Mouse (Mus musculus): Measurements from ENCODE around the gene Il16. TPM values are rescaled to one million over a fixed set of nuclear protein-coding genes. Genes with fewer than 3 reads are reported as not detected.

The Il16 gene
- polyA plus RNA-seq (2017; shearing (Covaris generic)), result 100 to 1,000 TPM; 307 to 504 TPM

DNA sequence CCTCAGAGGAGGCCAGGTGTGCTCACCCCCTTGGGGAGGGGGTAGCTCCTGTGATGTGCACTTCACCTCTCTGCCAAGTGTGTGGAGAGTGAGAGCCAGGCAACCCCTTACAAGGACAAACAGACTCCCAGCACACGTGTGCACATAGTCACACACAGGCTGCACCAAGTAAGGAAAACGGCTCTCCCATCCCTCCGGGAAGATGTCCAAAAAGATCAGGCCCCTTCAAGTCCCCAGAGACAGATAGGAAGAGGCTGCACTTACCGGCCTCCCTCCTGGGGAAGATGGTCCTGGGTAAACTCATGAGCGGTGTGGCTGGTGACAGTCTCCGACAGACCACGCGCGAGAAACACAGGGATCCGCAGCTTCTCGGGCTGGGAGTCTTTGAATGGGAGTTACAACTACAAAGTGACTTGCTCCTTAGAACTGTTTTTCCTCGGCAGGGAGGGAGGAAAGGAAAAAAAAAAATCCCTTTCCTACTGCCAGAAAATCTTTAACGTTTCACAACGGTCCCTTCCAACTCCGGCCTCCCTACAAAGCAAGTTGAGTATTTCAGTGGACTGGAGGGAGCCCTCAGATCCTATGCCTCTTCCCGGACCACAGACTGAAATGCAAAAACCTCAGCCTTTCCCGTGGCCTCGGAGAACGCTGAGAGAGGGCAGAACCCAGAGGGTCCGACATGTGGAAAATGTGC is at the start of gene Il16:
TSS of gene Il16 (minus strand) at position 314 of the 694 bp plus-strand sequence.
- no peak for ATAC-seq

DNA sequence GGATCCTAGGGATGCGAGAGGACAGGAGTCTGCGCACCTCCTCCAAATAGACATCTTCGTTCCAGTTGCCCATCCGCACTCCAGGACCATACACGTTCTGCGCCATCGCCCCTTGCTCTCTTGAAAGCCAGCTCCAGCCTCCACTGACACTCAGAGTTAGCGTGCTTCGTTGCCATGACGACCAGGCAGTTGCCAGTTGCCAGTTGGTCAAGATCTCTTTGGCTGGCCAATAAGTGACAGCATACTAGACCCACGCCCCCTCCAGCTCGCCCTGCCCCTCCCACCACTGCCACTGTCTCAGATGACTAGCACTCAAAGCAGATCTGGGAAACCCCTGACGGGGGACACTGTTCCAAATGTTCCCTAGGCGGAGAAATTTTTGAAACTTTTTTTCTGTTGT is 49.2 kb upstream of the Il16 start, which contains the start of gene Cfap161:
TSS of gene Cfap161 (minus strand) at position 176 of the 400 bp plus-strand sequence.
- ATAC-seq, result no peak

DNA sequence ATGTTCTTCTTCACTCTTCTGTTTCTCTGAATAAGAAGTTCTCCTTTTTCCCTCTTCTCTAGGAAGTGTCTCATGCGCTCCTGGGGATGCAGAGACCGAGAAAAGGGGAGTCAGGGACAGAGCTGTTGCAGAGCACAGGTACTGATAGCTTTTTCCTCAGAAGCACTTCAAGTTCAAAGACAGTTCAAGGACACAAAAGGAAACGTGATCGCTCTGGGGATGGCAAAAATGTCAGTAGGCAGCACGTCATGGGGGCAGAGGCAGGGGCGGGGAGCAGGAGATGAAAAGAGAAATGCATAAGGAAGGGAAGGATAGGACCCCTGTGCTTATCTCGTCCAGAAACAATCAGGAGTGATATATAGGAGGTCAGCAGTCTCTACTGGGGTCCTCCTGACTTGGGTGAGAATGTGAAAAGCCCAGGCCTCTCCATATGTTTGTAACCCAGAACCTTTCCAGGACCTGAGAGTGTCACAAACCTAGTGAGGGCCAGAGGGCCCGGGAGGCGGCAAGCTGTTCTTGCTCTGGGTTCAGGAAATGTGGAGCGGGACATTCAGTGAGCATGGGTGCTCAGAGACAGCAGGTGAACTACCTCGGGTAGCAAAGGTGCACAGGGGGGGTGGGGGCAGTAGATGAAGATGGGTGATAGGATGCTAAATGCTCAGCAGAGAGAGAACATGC is 48.6 kb upstream of the Il16 start:
- no peak for ATAC-seq

DNA sequence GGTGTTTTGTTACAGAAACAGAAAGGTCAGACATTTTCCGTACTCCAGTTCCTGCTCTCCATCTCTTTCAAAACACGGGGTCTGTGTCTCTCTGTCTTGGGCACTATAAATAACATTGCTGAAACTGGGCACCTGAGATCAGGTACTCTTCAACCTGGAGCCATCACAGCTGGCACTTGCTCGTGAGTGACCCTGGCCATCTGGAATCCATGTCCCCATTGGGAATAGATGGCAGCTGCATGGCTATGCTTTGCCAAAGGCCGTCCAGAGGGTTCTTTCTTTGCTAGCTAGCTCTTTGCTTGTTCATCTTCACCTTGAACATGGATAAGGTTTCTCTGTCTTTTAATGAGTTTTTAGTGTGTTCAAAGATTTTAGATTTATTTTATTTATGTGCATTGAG is 35.4 kb upstream of the Il16 start:
- ATAC-seq, result no peak

DNA sequence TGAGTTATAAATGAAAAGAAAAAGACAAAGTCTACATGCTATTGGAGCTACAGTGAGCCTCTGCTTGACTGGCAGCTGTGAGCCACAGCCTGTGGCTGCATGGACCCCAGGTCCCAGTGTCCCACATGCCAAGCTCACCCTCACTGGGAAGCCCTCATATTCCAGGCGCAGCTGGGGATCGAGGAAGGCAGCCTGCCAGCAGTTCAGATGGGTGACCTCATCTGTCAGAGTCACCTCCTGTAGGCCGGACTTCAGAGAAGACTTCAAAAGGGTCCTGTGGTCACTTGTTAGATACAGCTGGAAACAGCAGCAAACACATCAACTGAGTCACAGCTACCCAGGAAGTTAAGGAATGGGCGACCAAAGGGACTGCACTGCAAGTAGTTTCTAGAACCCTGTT is 34.5 kb upstream of the Il16 start:
- no peak for ATAC-seq

DNA sequence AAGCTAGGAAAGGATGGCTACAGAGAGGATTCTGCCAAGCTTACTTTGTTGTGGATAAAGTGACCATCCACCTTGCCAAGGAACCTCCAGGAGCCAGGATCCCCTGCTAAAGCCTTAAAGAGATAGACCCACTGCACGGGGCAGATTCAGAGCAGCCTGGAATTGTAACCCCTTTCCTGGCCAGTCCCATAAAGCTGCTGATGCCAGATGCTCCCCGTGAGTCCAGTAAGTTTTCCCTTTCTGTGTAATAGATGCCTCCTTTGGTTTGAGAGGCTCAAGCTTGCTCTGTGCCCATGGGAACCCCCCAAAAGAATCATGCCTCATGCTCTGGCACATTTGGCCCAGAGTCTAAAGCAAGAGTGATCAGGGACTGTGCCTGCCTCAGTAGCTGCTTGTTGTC is 33.5 kb upstream of the Il16 start:
- no peak for ATAC-seq

DNA sequence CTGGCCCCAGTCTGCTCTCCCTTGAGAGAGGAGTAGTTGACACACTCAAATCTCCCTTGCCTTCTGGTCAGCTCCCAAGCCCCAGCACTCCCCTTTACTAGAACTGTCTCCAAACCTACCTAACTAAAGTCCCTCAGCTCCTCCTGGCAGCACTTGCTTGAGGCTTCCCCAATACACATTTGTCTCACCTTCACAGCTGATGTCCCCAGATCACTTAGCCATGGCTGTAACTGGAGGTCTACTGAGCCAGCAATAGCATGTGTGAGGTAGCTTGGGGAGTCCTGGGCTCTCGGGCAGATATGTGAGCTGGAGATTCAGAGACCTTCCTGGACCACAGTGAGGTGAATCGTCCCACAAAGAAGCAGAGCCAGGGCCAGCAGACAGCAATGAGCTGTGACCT is 33.0 kb upstream of the Il16 start:
- no peak for ATAC-seq

DNA sequence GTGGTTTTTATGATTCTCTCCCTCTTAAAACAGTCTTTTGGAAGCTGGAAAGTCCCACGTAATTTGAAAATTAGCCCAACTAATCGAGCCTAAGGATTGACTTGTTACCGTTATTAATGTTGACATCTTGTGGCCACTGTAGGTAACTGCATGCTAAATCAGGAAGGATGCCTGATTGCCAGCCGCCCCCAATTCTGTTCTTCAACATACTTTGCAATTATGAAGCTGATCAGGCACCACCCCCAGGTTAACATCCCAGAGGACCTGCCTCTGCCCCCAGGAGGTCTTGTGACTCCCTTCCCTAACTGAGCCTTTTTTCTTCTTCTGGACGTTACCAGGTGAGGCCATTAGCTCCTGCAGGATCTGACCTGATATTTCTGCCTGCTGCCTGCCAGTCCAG is 29.2 kb upstream of the Il16 start:
- peak; percentile 66 for ATAC-seq

DNA sequence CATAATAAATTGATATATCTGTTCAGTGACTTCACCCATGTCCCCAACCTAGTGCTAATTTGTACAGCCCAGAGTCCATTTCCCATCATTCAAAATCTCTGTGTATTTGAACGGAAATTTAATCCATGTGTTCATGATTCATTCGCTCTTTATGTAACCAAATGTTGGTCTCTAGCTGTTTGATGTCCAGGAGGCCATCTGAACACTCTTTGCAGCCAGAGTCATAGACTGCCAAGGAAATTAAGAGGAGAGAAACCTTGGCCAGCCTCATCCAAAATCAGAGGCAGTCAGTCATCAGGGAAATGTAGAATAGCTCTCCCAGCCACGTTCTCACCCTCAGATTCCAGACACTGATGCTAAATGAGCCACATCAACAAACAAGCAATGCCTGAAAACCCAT is 18.1 kb upstream of the Il16 start:
- no peak for ATAC-seq

DNA sequence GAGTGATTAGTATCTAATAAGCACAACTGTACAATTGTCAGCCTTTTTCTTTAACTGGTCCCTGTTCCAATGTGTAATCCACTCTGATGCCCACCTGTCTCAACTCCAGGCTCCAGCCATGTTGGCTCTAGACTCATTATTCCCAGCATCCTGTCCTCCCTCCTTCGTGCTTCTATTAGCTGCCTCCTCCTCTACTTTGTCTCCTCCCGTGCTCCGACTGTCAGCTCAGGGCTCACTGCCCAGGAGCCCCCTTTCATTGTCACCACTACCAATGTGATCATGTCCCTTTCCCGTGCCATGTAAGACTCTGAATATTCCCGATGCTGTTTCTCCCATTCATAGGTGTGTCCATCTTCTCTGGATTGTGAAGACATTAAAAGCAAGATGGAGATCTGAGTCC is 16.8 kb upstream of the Il16 start:
- no peak for ATAC-seq

DNA sequence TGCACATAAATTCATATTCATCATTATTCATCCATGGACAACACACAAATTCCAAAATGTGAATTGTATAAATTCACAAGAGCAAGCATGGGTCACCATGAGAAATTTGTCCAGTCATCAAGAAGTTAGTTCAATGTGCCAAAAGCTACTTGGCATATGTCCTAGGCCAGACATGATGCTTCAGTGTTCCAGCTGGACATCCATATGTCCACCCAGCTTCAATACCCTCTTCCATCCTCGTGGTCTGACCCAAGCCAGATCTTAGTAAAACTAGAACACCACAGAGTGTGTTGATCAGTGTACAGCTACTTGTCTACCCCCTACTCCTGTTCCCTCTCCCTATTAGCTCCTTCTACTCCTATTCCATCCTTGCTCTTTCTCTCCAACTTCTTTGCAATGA is 5.5 kb upstream of the Il16 start:
- ATAC-seq, result no peak

DNA sequence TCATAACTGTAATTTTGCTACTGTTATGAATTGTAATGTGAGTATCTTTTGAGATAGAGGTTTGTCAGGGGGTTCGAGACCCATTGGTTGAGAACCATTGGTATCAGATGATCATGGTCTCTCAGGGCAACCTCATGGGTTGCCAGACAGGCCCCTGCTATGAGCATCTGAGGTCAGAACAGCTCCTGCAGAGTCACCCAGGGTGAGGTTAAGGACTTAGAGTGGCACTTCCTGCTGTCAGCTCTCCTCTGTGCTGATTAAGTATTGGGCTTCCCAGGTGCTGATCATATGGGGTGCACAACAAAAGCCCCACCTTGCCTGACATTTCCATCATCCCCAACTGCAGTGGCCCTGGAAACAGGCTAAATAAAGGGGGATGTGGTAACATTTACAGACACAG is 2.9 kb upstream of the Il16 start:
- ATAC-seq, result no peak

DNA sequence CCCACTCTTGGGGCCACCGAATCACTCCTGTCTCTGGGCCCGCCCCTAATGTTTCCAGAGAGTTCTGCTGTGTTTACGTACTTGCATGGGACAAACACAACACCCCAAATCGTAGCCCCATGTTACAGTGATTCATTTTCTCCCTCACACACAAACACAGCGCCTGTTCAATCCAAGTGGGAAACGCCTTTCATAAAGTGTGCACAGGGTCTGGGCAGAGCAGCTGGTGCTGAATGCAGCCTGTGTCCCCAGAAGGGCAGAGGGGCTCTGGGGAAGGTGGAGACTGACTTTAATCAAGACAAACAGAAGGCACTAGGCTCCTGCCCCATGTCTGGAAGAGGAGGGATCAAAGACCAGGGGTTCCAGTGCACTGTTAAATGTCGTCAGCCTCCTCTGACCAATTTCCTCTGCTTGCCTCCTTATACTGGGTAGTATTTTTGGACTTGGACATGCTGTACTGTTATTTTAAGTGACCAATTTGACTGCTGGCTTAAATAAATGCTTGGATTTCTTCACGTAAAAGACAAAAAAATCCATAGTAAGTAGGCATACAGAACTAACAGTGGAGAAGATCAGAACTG is 671 bp upstream of the Il16 start:
- ATAC-seq, result no peak

DNA sequence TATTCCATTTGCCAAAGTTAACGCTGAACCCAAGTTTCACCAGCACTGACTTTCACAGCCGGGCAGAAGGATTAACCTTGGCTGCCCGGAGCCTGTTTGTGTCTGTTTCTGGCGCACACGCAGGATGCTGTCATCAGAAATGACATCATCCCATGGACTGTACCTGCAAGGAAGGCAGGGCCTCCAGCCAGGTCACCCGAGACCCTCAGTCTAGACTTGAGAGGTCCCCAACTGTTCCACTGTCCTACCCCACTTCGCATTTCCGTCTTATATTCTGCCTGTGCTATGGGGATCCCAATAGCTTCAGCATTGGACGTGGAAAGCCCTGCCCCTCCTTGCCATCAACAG is 487 bp downstream of the Il16 start:
- ATAC-seq, result no peak

DNA sequence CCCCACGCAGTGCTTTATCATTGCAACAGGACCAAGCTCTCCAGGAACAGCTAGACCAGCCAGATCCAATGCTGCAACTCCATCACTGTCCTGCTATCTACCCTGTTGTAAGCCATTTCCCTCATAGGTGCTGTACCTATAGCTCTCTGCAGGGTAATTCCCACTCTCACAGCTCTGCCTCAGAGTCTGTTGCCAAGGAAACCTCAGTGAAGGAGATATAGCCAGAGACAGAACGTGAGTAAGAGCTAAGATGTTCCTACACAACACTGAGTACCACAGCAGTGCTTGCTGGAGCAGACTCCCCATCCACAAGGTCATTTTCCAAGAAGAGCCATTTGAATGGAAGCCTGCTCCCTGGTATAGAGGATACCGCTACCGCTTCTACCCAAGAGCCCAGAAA is 1.3 kb downstream of the Il16 start:
- ATAC-seq, result no peak

DNA sequence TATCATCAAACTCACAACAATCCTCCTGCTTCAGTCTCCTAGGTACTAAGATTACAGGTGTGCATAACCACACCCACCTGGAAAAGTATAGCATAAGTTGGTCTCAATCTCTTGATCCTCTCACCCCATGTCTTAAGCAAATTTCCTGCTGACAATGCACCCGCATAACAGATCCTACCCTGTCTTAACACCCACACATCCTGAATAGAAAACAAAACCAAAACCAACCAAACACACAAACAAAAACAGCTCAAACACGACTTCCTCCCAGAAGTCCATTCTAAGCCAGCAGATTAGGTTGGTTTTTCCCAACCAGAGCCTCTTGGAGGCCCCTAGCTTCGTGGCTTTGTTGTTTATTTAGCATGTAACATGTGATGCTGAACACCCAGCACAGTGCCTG is 2.8 kb downstream of the Il16 start:
- ATAC-seq, result peak; percentile 92

DNA sequence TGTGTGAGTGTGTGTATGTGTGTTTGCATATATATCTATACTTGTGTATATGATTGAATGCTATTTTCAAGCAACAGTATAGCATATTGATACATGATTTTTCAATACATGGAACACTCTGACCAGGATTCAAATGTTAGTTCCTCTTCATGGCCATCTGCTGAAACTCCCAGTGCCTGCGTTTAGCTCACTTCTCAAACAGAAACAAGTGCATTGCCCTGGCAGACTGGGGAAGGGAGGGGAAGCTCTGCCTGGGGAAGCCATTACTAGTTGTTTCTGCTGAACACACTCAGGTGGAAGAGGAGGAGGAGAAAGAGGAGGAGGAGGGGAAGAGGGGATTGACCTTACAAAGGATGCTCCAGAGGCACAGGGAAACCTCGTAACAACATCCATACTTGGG is 3.5 kb downstream of the Il16 start:
- no peak for ATAC-seq

DNA sequence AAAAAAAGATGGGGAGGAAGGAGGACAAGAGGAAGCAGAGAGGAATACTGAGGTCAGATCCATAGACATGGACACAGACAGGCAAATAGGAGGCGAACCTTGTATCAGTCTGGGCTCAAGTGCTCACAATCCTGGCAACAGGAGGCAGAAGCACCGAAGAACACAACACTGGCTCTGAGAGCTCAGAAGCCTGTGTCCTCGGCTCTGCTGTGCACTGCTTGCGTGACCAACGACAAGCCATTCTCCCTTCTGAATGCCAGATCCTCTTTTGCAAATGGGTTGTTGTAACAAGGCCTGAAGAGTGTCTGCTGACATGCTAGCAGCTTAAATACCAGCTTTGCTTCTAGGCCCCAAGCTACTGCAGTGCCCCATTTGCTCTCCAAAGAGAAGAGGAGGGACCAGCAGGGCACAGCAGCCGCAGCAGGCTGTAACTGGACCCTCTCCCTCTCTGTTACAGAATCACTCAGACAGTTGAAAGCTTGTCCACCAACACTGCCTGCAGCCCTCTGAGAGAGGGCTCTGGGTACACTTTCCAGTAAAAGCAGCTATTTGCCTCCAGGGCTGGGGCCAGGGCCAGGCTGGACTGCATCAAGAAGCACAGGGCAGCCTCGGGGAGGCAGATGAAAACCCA is 5.7 kb downstream of the Il16 start:
- ATAC-seq, result no peak

DNA sequence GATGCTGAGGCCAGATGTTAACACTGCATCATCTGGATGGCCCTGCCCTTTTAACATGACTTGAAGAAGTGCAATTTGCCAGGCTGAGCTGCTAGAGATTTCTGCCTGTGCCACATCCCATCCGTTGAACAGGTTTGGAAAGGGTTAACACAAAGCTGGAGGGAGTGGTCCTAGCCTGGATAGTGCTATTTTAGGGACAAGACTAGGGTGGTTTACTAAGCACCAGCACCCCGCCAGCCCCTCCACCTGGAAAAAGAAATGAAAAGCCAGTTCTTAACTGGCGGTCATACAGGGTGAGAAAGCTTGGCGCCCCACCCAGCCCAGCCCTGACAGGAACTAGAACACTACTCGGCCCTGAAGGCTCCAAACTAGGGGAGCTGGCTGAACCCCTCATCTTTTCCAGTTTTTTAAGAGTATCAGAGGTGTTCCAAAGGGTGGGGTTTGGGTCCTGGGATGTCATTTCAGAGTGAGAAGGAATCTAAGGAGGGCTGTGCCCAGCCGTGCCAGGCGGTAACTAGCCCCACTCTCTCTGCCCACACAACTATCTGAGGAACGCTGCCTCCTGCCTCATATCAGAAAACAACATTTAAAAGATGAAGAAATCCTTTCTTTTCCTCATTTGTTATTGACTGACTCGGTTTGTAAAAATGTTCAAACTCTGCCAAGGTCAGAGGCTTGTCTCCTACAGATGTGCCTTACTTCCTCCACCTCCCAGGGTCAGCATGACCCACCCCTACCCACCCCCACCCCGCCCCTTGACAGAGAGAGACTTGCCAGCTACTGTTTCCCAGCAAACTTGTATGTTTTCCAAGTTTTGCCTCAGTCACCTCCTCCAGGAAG is 6.7 kb downstream of the Il16 start:
- no peak for ATAC-seq

DNA sequence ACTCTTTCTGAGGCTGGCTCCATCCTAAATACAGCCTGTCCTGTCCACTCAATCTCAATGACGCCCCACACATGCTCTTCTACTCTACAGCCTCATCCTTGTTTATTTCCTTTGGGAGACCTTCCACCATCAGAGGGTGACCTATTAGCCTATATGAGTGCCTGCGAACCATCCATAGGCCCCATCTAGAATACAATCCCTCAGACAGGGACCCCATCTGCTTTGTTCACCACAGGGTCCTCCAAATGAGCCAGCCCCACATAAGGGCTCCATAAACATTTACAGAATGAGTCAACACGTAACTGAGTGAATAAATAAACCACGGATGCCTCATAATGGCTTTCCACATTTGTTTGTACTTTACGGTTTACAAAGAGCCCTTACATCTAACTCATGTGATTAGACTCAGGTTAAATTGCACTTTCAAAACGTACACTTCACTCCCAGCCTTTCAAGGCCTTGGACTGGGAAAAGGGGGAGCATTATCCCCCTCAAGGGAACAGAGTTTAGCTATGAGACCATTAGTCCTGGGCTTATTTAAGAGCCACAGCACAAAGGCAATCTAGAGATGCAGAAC is 7.5 kb downstream of the Il16 start:
- no peak for ATAC-seq

DNA sequence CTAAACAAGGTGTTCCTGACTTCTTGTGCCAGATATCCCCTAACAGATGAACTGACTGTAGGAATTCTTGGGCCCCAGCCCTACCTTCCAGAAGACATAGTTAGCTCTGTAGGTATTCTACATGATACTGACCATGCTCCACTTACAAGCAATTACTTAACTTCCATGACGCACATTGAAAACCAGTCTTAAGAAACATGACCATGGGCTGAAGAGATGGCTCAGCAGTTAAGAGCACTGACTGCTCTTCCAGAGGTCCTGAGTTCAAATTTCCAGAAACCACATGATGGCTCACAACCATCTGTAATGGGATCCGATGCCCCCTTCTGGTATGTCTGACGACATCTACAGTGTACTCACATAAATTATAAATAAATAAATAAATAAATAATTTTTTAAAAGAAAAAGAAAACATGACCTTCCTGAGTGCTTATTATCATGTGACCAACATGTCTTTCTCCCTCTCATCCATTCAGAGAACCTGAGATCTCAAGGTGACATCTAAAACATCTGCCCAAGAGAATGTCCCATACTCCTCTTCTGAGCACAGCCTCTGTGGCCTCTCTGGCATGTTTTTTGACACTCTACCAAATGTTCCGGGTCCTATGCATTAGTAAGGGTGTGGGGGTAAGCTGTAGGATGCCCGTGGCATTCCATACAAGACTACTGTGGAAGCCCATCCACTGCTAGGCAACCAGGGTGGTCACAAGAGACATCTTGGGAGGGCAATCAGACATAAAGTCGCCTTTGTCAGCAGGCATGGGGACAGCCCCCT is 9.0 kb downstream of the Il16 start:
- no peak for ATAC-seq

Measured in CD4-positive, CD25-positive, alpha-beta regulatory T cell, adult 4 months (primary cell).